Mouse (Mus musculus) cortical plate, adult 2 months (tissue): ENCODE results near the gene Vpreb3.

ENCODE experiments used
- CTCF ChIP-seq: fragments of 200-500 bp; IDR thresholded peaks from 2 replicates; pipeline ENCODE4 v1.5.1; 2011; ENCODE audit warnings: mild to moderate bottlenecking, control low read depth, low read length; ENCODE audit not compliant: insufficient read depth; ENCODE audit errors: extremely low read depth
- POLR2A ChIP-seq: fragments of 200-500 bp; IDR thresholded peaks from 2 replicates; pipeline ENCODE4 v1.6.1; 2011; ENCODE audit warnings: mild to moderate bottlenecking, low read length, control low read depth; ENCODE audit not compliant: insufficient read depth; ENCODE audit errors: extremely low read depth

DNA sequence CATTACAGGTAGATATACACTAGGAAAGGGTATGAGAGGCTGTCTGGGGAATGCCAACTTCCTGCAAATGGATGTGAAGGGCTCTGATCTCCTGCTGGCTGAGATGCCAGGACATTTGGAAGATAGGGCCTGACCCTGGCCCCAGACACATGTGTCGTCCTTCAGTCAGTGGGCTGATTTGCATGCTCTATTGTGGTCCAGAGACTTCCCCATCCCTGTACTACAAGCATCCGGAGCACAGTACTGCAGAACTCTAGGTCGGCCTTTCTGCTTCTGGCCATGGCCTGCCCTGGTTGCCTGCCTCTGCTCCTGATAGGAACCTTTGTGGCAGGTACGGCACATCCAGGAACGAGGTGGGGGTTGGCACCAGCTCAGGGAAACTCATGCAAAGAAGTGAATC is 5.2 kb downstream of the Vpreb3 start:
- TF ChIP-seq POLR2A, result no peak
- no peak for TF ChIP-seq CTCF
